Mouse (Mus musculus) heart, adult 2 months (tissue): ENCODE data around the gene Tmem247.

Experiments used
- CTCF ChIP-seq: fragments of 200-600 bp; IDR thresholded peaks from 2 replicates; pipeline ENCODE4 v1.8.1; 2022; ENCODE audit warnings: antibody characterized with exemption, mild to moderate bottlenecking, moderate library complexity
- EP300 ChIP-seq: fragments of 200-500 bp; IDR thresholded peaks from 2 replicates; pipeline ENCODE4 v1.6.1; 2011; ENCODE audit warnings: low read depth, low read length, control low read depth; ENCODE audit not compliant: insufficient read depth

GRCm38 (mm10) chr17:86966040-86966439 is 48.9 kb downstream of the Tmem247 start:
- TF ChIP-seq CTCF (no peak), EP300 (no peak)
